Mouse (Mus musculus) adrenal gland, adult 18-20 months (tissue): Measurements from ENCODE around the gene P2ry2. TPM values are rescaled to one million over a fixed set of nuclear protein-coding genes. Genes with fewer than 3 reads are reported as not detected.

Source experiments
- DNase-seq, 2 experiments: peaks; one replicate each; pipeline ENCODE4 v3.0.0; 2021 to 2022; ENCODE audit warnings: low spot score in 2 of 2
- total RNA-seq, 2 experiments: library from RNA; stranded (reverse); gene quantifications; 1 replicate in 1 of 2; 2 replicates in 1 of 2; pipeline ENCODE4 v1.2.3; 2021

P2ry2 gene
- total RNA-seq, 2 experiments from 2014 or later, result 1.7 to 4.7 TPM

- DNase-seq, result peak in 1 of 2 experiments; percentile 19
Observed at GRCm38 (mm10) chr7:100990636-100991311, 21.9 kb downstream of the P2ry2 start.

GRCm38 (mm10) chr7:100988092-100988491, 24.6 kb downstream of the P2ry2 start:
- peak; percentile 54 to 65 for DNase-seq

DNA sequence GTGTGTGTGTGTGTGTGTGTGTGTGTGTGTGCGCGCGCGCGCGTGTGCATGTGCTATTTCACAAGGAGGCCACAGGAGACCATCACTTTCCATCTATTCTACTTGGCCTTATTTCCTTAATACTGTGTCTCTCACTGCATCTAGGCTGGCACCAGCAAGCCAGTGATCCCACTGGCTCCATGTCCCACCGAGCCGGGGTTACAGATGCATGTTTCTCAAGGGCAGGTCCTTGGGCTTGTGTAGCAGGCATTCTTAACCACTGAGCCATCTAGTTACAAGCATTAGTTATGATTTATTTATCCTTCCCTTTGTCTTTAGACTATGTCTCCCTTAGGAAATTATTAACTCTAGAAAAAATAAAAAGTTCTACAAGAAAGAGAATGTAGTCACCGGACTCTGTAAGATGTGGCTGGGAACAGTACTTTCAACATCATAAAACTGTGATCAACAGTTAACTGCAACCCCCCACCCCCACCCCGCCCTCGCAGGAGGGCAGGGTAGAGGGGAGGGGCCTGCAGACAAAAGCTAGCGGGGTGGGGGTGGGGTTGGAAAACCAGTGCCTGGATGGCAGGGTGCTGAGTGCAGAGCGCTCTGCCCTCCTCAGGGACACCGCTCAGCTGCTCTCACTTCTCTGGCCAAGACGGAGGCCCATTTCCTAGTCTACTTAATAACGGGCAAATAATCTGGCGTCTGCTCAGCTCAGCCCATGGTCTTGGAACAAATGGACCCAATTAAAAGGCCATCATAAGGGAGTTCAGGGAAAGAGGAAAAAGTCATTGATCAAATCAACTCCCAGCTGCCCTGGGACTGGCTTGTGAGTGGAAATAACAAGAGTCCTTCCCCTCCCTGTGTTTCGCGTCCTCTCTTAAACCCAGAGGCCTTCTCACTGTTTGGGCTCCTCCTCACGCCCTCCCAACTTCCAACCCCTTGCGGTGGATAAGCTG, 27.9 kb downstream of the P2ry2 start:
- no peak for DNase-seq

DNA sequence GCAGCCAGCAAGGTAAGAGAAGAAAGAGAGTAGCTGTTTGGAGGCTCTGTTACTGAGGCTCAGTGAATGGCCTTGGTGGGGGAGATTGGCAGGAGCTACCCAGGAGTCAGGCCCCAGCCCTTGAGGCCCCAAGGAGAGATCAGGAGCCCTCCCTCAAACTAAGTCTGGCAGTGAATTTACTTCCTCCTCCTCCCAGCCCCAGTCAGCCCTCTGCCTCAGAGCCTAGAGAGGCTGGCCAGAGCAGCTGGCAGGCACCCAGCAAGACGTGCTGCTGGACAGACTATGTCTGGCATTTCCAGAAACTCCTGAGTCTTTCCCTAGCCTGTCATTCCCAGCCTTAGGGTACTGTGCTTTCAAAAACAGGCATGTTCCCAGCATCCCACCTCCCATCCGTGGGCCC, 33.5 kb downstream of the P2ry2 start:
- peak; percentile 33 to 65 for DNase-seq

DNA sequence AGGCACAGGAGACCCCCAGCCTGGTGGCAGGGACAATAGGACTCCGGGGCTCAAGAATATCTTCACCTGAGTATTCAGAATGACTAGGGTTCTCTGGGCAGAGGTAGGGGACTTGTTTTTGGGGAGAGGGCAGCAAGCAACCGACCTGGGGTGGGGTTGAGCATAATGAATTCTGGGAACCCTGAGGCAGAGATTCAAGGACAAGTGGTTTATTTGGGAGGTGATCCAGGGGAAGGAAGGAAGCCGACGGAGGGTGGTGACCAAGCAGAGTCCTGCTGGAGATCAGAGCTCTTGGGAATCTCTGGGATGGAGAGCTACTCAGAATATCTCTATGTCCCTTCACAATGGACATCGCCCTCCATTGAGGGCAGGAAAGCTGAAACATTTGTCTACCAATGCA, 34.5 kb downstream of the P2ry2 start:
- no peak for DNase-seq

- peak in 1 of 2 experiments; percentile 56 for DNase-seq
Observed at GRCm38 (mm10) chr7:100974135-100974903, 38.3 kb downstream of the P2ry2 start, which contains the start of gene P2ry6. P2ry6 (minus strand) TSS chr7:100974649.

DNA sequence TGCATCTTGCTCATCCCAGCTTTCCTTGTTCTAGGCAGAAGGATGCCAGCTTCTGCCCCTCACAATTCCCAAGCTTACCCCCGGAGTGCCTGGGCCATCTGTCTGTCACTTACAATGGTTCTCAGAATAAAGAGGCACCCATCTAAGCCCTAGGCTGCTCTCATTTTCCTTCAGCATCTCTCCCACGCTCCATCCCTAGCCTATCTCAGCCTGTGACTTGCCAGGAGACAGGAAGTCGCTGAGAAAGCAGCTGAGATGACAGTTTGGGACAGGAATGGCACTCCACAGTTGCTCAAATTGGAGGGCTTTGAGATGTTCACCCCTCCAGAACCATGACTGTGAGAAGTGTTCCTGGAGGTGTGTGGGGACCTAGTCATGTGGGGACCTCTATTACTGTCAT, 39.8 kb downstream of the P2ry2 start:
- no peak for DNase-seq

DNA sequence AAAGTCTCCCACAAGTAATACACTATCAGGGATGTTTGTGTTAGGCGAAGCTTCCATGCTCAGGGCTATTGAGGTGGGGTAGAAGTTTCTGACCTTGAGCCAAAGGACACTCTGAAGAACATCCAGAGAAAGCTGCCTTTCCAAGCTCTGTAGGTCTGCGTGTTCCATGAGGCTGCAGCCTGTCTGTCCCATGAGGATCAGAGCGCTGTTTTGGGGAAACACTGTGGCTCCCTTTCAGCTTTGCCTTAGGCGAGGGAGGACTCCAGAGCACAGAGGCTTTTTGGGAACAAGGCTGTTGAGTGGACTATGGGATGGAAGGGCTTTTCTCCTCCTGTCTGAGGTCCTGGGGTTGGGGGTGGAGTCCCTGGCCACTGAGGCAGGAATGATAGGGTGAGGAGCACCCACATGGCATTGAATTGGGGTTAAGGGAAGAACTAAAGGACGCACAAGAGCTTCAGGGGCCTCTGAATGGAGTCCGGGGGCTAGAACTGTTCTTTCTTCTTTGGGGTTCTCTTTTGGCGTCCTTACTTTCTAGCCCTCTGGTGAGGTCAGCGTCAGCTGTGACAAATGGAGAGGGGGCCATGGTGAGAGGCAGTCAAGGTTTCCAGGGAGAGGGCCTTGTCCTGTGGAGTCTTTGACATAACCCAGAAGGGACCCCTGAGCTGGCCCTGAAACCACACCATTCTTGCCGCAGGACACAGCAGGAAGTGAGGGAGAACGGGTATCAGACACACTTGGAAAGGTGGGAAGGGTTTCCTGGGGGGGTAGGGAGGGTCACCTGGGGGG, 43.6 kb downstream of the P2ry2 start:
- DNase-seq, result no peak

DNA sequence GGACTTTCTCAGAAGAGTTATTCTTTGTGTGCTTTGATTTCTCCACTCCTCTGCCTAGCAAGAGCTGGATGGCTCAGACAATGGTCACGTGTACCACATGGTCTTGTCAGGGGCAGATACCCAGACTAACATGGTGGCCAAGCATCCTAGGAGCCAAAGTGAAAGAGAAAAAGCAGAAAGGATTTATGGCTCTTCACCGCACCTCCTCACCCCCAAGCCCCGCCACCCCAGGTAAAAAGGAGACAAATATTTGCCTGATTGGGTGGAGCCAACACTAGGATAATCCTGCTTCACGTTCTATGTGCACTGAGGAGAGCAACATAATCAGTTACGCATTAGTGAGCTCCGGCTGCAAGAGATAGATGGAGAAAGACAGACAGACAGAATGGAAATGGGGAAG, 44.3 kb downstream of the P2ry2 start:
- no peak for DNase-seq

GRCm38 (mm10) chr7:100967850-100968249, 44.8 kb downstream of the P2ry2 start:
- no peak for DNase-seq

DNA sequence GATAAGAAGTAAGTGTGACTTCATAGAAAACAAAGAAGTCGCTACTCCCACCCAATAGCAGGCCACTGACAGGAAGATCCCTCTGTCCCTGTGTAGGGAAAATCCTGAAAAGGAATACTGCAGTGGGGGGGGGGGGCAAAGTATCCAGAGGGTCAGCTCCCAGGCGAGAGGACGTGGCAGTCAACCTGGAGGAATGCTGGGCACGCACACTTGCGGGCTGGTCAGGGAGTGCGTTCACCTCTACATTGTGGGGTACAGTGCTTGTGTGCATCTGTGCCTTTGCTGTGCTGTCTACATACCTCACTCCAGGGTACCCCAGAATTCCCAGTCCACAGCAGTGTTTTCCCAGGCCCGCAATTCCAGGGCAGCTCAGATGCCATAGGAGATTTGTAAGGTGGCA, 46.7 kb downstream of the P2ry2 start:
- DNase-seq, result peak in 1 of 2 experiments; percentile 12

GRCm38 (mm10) chr7:100965079-100965478, 47.6 kb downstream of the P2ry2 start:
- no peak for DNase-seq

- DNase-seq, result no peak
Observed at GRCm38 (mm10) chr7:100964242-100964641, 48.4 kb downstream of the P2ry2 start.

GRCm38 (mm10) chr7:100963381-100963780, 49.3 kb downstream of the P2ry2 start:
- DNase-seq, result no peak

- no peak for DNase-seq
Observed at GRCm38 (mm10) chr7:100961146-100961545, 51.5 kb downstream of the P2ry2 start.

GRCm38 (mm10) chr7:100960462-100960861, 52.2 kb downstream of the P2ry2 start:
- DNase-seq, result no peak

DNA sequence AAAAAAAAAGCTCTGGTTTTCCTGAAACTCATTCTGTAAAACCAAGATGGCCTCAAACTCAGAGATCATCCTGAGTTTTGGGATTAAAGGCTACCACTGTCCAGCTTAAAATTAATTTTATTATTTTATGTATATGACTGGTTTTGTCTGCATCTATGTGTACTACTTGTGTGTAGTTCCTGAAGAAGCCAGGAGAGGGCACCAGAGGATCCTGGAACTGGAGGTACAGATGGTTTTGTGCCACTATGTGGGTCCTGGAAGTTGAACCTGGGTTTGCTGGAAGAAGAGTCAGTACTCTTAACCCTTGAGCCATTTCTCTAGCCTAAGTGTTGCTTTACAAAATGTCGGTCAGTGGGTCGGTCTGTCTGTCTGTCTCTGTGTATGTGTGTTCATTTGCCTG, 54.2 kb downstream of the P2ry2 start:
- DNase-seq, result no peak

DNA sequence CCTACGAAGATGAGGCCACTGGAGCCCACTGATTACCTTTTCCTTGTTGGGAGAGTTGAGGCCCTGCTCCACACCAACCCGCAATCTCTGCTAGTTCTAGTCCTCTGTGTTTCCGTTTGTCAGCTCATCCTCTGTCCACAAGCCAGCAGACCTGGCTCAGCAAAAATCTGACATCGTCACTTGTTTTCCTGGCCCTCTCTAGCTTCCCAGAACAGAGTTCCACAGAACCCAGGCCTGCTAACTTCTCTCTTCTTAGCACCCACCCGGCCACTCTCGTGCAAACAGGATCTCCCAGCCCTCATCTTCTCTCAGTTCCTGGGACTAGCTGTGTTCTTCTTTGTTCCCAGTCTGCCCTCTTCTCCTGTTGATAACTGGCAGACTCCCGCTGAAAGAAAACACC, 60.0 kb downstream of the P2ry2 start:
- DNase-seq, result no peak

DNA sequence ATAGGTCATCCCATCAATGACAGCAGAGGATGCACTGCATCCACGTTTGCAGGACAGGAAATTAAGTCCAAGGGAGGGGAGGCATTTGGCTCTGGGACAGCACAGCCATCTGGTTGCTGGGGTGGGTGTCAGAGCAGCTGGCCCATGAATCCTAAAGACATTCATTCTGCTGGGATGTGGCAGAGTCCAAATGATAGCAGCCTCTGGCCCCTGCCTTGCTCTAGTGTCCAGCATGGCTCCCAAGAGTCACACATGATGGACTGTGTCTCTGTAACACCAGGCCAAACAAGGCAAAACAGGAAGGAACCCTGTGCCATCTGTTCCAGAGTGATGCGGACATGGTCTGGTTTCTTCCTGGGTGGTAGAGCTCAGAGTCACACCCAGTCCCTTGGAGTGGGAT, 60.8 kb downstream of the P2ry2 start:
- DNase-seq, result no peak

DNA sequence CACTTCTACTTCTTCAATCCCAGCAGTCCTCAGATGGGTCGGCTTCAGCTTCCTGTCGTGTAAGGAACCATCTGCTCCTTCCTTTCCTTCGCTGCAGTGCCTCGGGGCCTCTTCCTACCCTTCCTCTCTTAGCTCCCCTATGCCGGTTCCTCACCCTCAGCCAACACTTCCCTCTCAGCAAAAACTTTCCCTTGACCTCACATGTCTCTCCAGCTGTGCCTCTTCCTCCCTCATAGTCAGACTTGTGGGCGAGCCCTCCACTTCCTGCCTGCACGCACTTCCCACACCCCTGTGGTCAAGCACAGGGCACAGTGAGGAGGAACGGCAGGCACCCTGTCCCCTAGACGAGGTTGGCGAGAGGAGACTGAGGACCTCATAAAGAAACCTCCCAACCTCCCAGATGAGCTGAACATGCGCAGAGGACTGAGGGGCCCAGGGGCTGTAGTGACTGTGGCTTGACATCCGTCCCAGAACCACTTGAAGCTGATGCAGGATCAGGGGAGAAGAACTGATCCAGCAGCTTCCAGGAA, 62.1 kb downstream of the P2ry2 start:
- no peak for DNase-seq
